Mouse (Mus musculus): ENCODE results near the gene Aldh2. TPM values are rescaled to one million over a fixed set of nuclear protein-coding genes. Genes with fewer than 3 reads are reported as not detected.
"Not testable (repeated sequence)": the region's sequence is repeated elsewhere in the genome, so short reads cannot be mapped to it uniquely, and the experiment has no call there.

The Aldh2 gene
- polyA plus RNA-seq, 1 experiment from 2014 or later: 141 TPM

- WGBS: 92% methylated on average over 5 of the region's 5 CpGs
- H3K36me3 ChIP-seq (ENCODE audit: control insufficient read depth, insufficient read depth, low read length): peaks cover 37% of the 10 kb centered on the region
- H3K9ac ChIP-seq (ENCODE audit: low read depth, low read length): no peak overlapping the region
Measured at GRCm38 (mm10) chr5:121534521-121534920, 59.1 kb downstream of the Aldh2 start.

GRCm38 (mm10) chr5:121526961-121527360 is 66.7 kb downstream of the Aldh2 start:
- Histone ChIP-seq H3K4me2 (ENCODE audit: low read length) (no peak overlapping the region), H3K27me3 (ENCODE audit: control insufficient read depth, insufficient read depth, low read depth, low read length) (no peaks in the 10 kb centered on the region), H3K27ac (ENCODE audit: low read length) (no peak overlapping the region), H3K9ac (ENCODE audit: low read depth, low read length) (no peak overlapping the region), H3K9me3 (replicated peaks; ENCODE audit: control insufficient read depth, low read length, poor library complexity, severe bottlenecking) (no peaks in the 10 kb centered on the region), H3K4me3 (ENCODE audit: low read depth, low read length) (no peak overlapping the region), H3K4me1 (ENCODE audit: control insufficient read depth, insufficient read depth, low read length) (no peaks in the 10 kb centered on the region), H3K36me3 (ENCODE audit: control insufficient read depth, insufficient read depth, low read length) (peaks cover 56% of the 10 kb centered on the region)
- 80% methylated on average over 8 of the region's 8 CpGs for WGBS
- no peak for ATAC-seq

More at GRCm38 (mm10) chr5:121534521-121534920, 59.1 kb downstream of the Aldh2 start:
- Histone ChIP-seq H3K4me2 (ENCODE audit: low read length) (no peak overlapping the region), H3K9me3 (replicated peaks; ENCODE audit: control insufficient read depth, low read length, poor library complexity, severe bottlenecking) (no peaks in the 10 kb centered on the region), H3K27ac (ENCODE audit: low read length) (no peak overlapping the region), H3K27me3 (ENCODE audit: control insufficient read depth, insufficient read depth, low read depth, low read length) (no peaks in the 10 kb centered on the region), H3K4me3 (ENCODE audit: low read depth, low read length) (no peak overlapping the region), H3K4me1 (ENCODE audit: control insufficient read depth, insufficient read depth, low read length) (no peaks in the 10 kb centered on the region)
- ATAC-seq: no peak

GRCm38 (mm10) chr5:121526526-121526925 is 67.1 kb downstream of the Aldh2 start:
- Histone ChIP-seq H3K4me2 (ENCODE audit: low read length) (no peak overlapping the region), H3K27ac (ENCODE audit: low read length) (no peak overlapping the region), H3K4me3 (ENCODE audit: low read depth, low read length) (no peak overlapping the region), H3K36me3 (ENCODE audit: control insufficient read depth, insufficient read depth, low read length) (peaks cover 56% of the 10 kb centered on the region), H3K27me3 (ENCODE audit: control insufficient read depth, insufficient read depth, low read depth, low read length) (no peaks in the 10 kb centered on the region), H3K4me1 (ENCODE audit: control insufficient read depth, insufficient read depth, low read length) (no peaks in the 10 kb centered on the region), H3K9me3 (replicated peaks; ENCODE audit: control insufficient read depth, low read length, poor library complexity, severe bottlenecking) (no peaks in the 10 kb centered on the region), H3K9ac (ENCODE audit: low read depth, low read length) (no peak overlapping the region)
- no peak for ATAC-seq
- 83% methylated on average over 7 of the region's 7 CpGs for WGBS

- no peaks in the 10 kb centered on the region for H3K4me1 ChIP-seq (ENCODE audit: control insufficient read depth, insufficient read depth, low read length)
- no peak overlapping the region for H3K4me2 ChIP-seq (ENCODE audit: low read length)
- no peak overlapping the region for H3K27ac ChIP-seq (ENCODE audit: low read length)
- no peak for ATAC-seq
- H3K36me3 ChIP-seq (ENCODE audit: control insufficient read depth, insufficient read depth, low read length): peaks cover 50% of the 10 kb centered on the region
- no peaks in the 10 kb centered on the region for H3K27me3 ChIP-seq (ENCODE audit: control insufficient read depth, insufficient read depth, low read depth, low read length)
- H3K4me3 ChIP-seq (ENCODE audit: low read depth, low read length): no peak overlapping the region
- no peak overlapping the region for H3K9ac ChIP-seq (ENCODE audit: low read depth, low read length)
- no peaks in the 10 kb centered on the region for H3K9me3 ChIP-seq (replicated peaks; ENCODE audit: control insufficient read depth, low read length, poor library complexity, severe bottlenecking)
- WGBS: 84% methylated on average over 14 of the region's 14 CpGs
Measured at GRCm38 (mm10) chr5:121525774-121526450, 67.7 kb downstream of the Aldh2 start.

- ATAC-seq; H3K27ac ChIP-seq (ENCODE audit: low read length); H3K9ac ChIP-seq (ENCODE audit: low read depth, low read length); H3K4me1 ChIP-seq (ENCODE audit: control insufficient read depth, insufficient read depth, low read length); H3K4me2 ChIP-seq (ENCODE audit: low read length); H3K4me3 ChIP-seq (ENCODE audit: low read depth, low read length); H3K27me3 ChIP-seq (ENCODE audit: control insufficient read depth, insufficient read depth, low read depth, low read length); H3K9me3 ChIP-seq (replicated peaks; ENCODE audit: control insufficient read depth, low read length, poor library complexity, severe bottlenecking): not testable (repeated sequence)
- peaks cover 12% of the 10 kb centered on the region for H3K36me3 ChIP-seq (ENCODE audit: control insufficient read depth, insufficient read depth, low read length)
- 96% methylated on average over 10 of the region's 17 CpGs for WGBS
Measured at GRCm38 (mm10) chr5:121519758-121520157, 73.9 kb downstream of the Aldh2 start.

- 94% methylated on average over 9 of the region's 9 CpGs for WGBS
- H3K9ac ChIP-seq (ENCODE audit: low read depth, low read length): no peak overlapping the region
- no peak overlapping the region for H3K4me3 ChIP-seq (ENCODE audit: low read depth, low read length)
- H3K4me2 ChIP-seq (ENCODE audit: low read length): no peak overlapping the region
- no peaks in the 10 kb centered on the region for H3K4me1 ChIP-seq (ENCODE audit: control insufficient read depth, insufficient read depth, low read length)
- peaks cover 5% of the 10 kb centered on the region for H3K36me3 ChIP-seq (ENCODE audit: control insufficient read depth, insufficient read depth, low read length)
- no peaks in the 10 kb centered on the region for H3K27me3 ChIP-seq (ENCODE audit: control insufficient read depth, insufficient read depth, low read depth, low read length)
- no peak overlapping the region for H3K27ac ChIP-seq (ENCODE audit: low read length)
- H3K9me3 ChIP-seq (replicated peaks; ENCODE audit: control insufficient read depth, low read length, poor library complexity, severe bottlenecking): no peaks in the 10 kb centered on the region
- ATAC-seq: no peak
Measured at GRCm38 (mm10) chr5:121518983-121519382, 74.6 kb downstream of the Aldh2 start.

Other genes with a start within 250 kb of the Aldh2 start
- gene Trafd1, start 208.2 kb downstream of the Aldh2 start, polyA plus RNA-seq (2015; fragmentation: Nextera tagmentation; extraction: Ambion mirVana): 135 and 140 TPM in 2 replicates
- 54.0 and 55.0 TPM in 2 replicates for gene Naa25, start 195.9 kb downstream of the Aldh2 start, polyA plus RNA-seq (2015; fragmentation: Nextera tagmentation; extraction: Ambion mirVana)
- 1.9 and 2.2 TPM in 2 replicates for gene Tmem116, start 141.9 kb downstream of the Aldh2 start, polyA plus RNA-seq (2015; fragmentation: Nextera tagmentation; extraction: Ambion mirVana)
- gene Erp29, start 141.3 kb downstream of the Aldh2 start, polyA plus RNA-seq (2015; fragmentation: Nextera tagmentation; extraction: Ambion mirVana): 174 and 182 TPM in 2 replicates
- gene Adam1b, start 90.4 kb downstream of the Aldh2 start, polyA plus RNA-seq (2015; fragmentation: Nextera tagmentation; extraction: Ambion mirVana): not detected in 2 replicates
- 4.9 and 6.5 TPM in 2 replicates for gene Adam1a, start 48.3 kb downstream of the Aldh2 start, polyA plus RNA-seq (2015; fragmentation: Nextera tagmentation; extraction: Ambion mirVana)
- not detected in 2 replicates for gene Gm42878, start 48.3 kb downstream of the Aldh2 start, polyA plus RNA-seq (2015; fragmentation: Nextera tagmentation; extraction: Ambion mirVana)
- gene Mapkapk5, start 47.9 kb downstream of the Aldh2 start, polyA plus RNA-seq (2015; fragmentation: Nextera tagmentation; extraction: Ambion mirVana): 58.8 and 64.1 TPM in 2 replicates
- 1.4 and 1.9 TPM in 2 replicates for gene Acad12, start 25.1 kb upstream of the Aldh2 start, polyA plus RNA-seq (2015; fragmentation: Nextera tagmentation; extraction: Ambion mirVana)
- 1.7 and 2.1 TPM in 2 replicates for gene Acad10, start 66.7 kb upstream of the Aldh2 start, polyA plus RNA-seq (2015; fragmentation: Nextera tagmentation; extraction: Ambion mirVana)
- 43.3 and 44.5 TPM in 2 replicates for gene Brap, start 66.7 kb upstream of the Aldh2 start, polyA plus RNA-seq (2015; fragmentation: Nextera tagmentation; extraction: Ambion mirVana)
- gene Atxn2, start 117.5 kb upstream of the Aldh2 start, polyA plus RNA-seq (2015; fragmentation: Nextera tagmentation; extraction: Ambion mirVana): 60.1 and 65.5 TPM in 2 replicates
- 6.1 and 6.7 TPM in 2 replicates for gene Sh2b3, start 243.8 kb upstream of the Aldh2 start, polyA plus RNA-seq (2015; fragmentation: Nextera tagmentation; extraction: Ambion mirVana)